Mouse (Mus musculus) small intestine, adult 2 months (tissue): ENCODE data around the gene Pygm. TPM values are rescaled to one million over a fixed set of nuclear protein-coding genes. Genes with fewer than 3 reads are reported as not detected.

Experiments used
- H3K27ac ChIP-seq: fragments of 200-500 bp; 2 replicates; pipeline ENCODE4 v1.5.1; 2012; ENCODE audit warnings: low read depth, low read length, control low read depth, inconsistent platforms; ENCODE audit not compliant: insufficient read depth
- H3K27me3 ChIP-seq: fragments of 200-500 bp; 2 replicates; pipeline ENCODE4 v1.6.1; 2012; ENCODE audit warnings: mild to moderate bottlenecking, moderate library complexity, low read length, inconsistent platforms; ENCODE audit not compliant: control insufficient read depth, insufficient read depth
- H3K36me3 ChIP-seq: fragments of 200-500 bp; 2 replicates; pipeline ENCODE4 v1.6.1; 2012; ENCODE audit warnings: mild to moderate bottlenecking, low read length, control low read depth, inconsistent platforms; ENCODE audit not compliant: control insufficient read depth, insufficient read depth
- H3K4me1 ChIP-seq: fragments of 200-500 bp; 2 replicates; pipeline ENCODE4 v1.6.1; 2012; ENCODE audit warnings: low read length, inconsistent platforms, mixed read lengths; ENCODE audit not compliant: control insufficient read depth, insufficient read depth, insufficient read length
- H3K4me3 ChIP-seq: fragments of 200-500 bp; 2 replicates; pipeline ENCODE4 v1.5.1; 2012; ENCODE audit warnings: low read depth, mild to moderate bottlenecking, control low read depth, inconsistent platforms, low read length, moderate library complexity
- CTCF ChIP-seq: fragments of 200-500 bp; IDR thresholded peaks from 2 replicates; pipeline ENCODE4 v1.5.1; 2012; ENCODE audit warnings: low read depth, mild to moderate bottlenecking, control low read depth, inconsistent platforms, low read length, moderate library complexity, mixed read lengths; ENCODE audit not compliant: insufficient replicate concordance, insufficient read length; ENCODE audit errors: extremely low read depth
- POLR2A ChIP-seq: fragments of 200-500 bp; IDR thresholded peaks from 2 replicates; pipeline ENCODE4 v1.6.1; 2012; ENCODE audit warnings: low read depth, mild to moderate bottlenecking, control low read depth, inconsistent platforms, low read length, moderate library complexity
- WGBS: fragments of 180-500 bp; shearing (Covaris S2); methylation state at CpG from one replicate; pipeline ENCODE4 v1.1.7; 2018; 5-methylcytosine and 5-hydroxymethylcytosine counted together
- polyA plus RNA-seq: library from polyadenylated mRNA; depleted of rRNA; stranded (reverse); fragments of >200 nt; gene quantifications from 2 replicates; pipeline ENCODE4 v1.2.3, GENCODE M21; 2012; rRNA removed

The Pygm gene
- polyA plus RNA-seq, 1 experiment: 3.2 TPM

DNA sequence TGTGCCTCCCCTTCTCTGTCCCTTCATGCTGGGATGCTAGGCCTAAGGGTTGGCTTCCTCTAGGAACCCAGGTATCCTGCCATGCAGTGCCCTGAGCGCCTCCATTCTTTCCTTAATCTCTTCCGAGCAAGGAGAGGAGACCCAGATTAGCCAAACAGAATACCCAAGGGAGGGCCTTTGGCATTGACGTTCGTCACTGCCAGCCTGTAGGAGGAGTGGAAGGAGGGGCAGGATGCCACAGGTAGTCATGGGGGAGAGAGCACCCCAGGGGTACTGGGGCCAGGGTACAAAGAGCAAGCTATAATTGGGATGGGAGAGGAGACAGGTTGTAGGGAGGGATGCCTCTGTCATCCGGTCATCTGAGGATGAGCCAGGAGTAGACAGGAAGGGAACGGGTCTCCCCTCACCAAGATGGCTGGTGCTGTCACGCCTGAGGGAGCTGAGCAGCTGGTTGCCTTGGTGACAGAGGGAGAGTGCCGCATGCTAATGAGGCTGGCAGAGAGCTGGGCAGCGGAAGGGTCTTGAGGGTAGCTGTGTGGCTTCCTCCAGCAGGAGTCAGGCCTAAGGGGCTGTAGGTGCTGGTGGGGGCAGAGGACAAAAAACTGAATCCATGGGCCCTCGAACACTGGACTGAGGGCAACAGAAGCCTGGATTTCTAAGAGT lies 61.7 kb downstream of the Pygm start:
- 70% methylated on average over 10 of the region's 10 CpGs for WGBS
- Histone ChIP-seq H3K27ac (no peak overlapping the region), H3K36me3 (no peaks in the 10 kb centered on the region), H3K4me3 (no peak overlapping the region), H3K4me1 (peaks cover 1% of the 10 kb centered on the region; the same call in 1 of the 2 replicates), H3K27me3 (0 out of 2 replicates have a peak, but pooled peaks cover 3% of the 10 kb centered on the region)
- TF ChIP-seq CTCF (no peak), POLR2A (no peak)

DNA sequence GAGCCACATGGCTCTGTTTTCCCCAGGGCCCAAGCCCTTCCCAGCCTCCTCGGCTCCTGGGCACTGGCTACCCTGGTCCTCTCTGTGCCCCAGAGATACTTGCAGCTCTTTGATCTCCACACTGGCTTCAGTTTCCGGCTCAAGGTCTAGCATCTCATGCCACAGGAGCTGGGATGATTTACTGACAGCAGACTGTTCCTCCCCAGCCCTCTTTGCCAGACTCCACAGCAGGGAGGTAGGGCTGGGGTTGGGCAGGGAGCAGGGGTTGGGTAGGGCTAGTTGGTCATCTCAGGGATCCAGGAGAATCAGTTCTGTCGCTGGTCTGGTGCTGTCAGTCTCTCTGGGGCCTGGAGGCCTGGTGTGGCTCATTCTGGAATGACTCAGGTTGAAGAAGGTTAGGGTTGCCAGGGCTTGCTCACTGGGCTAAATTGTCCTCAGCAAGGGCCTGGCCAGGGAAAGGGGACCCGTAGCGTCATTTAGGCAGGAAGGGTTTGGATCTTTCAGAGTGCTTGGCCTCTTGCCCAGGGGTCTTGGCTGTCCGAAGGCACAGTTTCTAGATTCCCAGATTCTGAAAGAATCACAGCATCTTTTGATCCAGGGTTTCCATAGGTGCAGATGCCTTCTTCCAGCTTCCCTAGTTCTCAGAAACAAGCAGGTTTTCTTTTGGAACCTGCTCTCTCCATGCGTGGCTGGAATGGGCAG lies 62.7 kb downstream of the Pygm start:
- H3K4me3 ChIP-seq: no peak overlapping the region
- no peak overlapping the region for H3K27ac ChIP-seq
- WGBS: 71% methylated on average over 7 of the region's 7 CpGs

More for the DNA sequence above, 62.7 kb downstream of the Pygm start:
- Histone ChIP-seq H3K27me3 (0 out of 2 replicates have a peak, but pooled peaks cover 3% of the 10 kb centered on the region), H3K4me1 (peaks cover 1% of the 10 kb centered on the region; the same call in 1 of the 2 replicates), H3K36me3 (no peaks in the 10 kb centered on the region)
- TF ChIP-seq CTCF: no peak
- no peak for TF ChIP-seq POLR2A

Other genes with a start within 250 kb of the Pygm start
- 67.6 and 146 TPM in 2 replicates for gene Batf2, start 243.4 kb upstream of the Pygm start, polyA plus RNA-seq
- 62.7 and 98.9 TPM in 2 replicates for gene Arl2, start 242.9 kb upstream of the Pygm start, polyA plus RNA-seq
- gene Majin, start 200.0 kb upstream of the Pygm start, polyA plus RNA-seq: 0.17 and 1.7 TPM in 2 replicates
- 0.74 TPM in 1 of 2 replicates, not detected in the other for gene Gpha2, start 158.0 kb upstream of the Pygm start, polyA plus RNA-seq
- gene Ppp2r5b, start 148.5 kb upstream of the Pygm start, polyA plus RNA-seq: 64.2 and 112 TPM in 2 replicates
- 37.0 and 68.8 TPM in 2 replicates for gene Atg2a, start 142.7 kb upstream of the Pygm start, polyA plus RNA-seq
- gene Ehd1, start 107.7 kb upstream of the Pygm start, polyA plus RNA-seq: 315 and 714 TPM in 2 replicates
- gene Cdc42bpg, start 77.9 kb upstream of the Pygm start, polyA plus RNA-seq: 26.0 and 53.2 TPM in 2 replicates
- 23.6 and 38.5 TPM in 2 replicates for gene Men1, start 49.4 kb upstream of the Pygm start, polyA plus RNA-seq
- gene Map4k2, start 43.3 kb upstream of the Pygm start, polyA plus RNA-seq: 41.0 and 77.3 TPM in 2 replicates
- gene Sf1, start 20.7 kb upstream of the Pygm start, polyA plus RNA-seq: 99.0 and 171 TPM in 2 replicates
- 38.3 and 40.9 TPM in 2 replicates for gene Rasgrp2, start 14.9 kb downstream of the Pygm start, polyA plus RNA-seq
- gene Nrxn2, start 34.3 kb downstream of the Pygm start, polyA plus RNA-seq: 2.0 and 2.9 TPM in 2 replicates
- not detected in 2 replicates for gene Slc22a12, start 158.6 kb downstream of the Pygm start, polyA plus RNA-seq